Mouse (Mus musculus) heart, embryonic 16.5 days (tissue): Measurements from ENCODE around the gene Ren1. TPM values are rescaled to one million over a fixed set of nuclear protein-coding genes. Genes with fewer than 3 reads are reported as not detected.
A peak's percentile ranks its signal among the peaks of the same experiment; 100 is the strongest.

Experiments
- ATAC-seq: fragments of 200-750 bp; cut with Nextera tagmentation; replicated peaks from 2 replicates; pipeline ENCODE4 v1.8.0; 2017; ENCODE audit warnings: moderate number of reproducible peaks; ENCODE audit not compliant: insufficient read depth, low FRiP score; ENCODE audit errors: extremely low read depth
- H3K27ac ChIP-seq: fragments of 300-500 bp; sonication (generic); 2 replicates; pipeline ENCODE4 v1.5.1; 2014; ENCODE audit warnings: mild to moderate bottlenecking, low read length, control low read depth, moderate library complexity
- H3K27me3 ChIP-seq: fragments of 300-500 bp; sonication (generic); 2 replicates; pipeline ENCODE4 v1.6.1; 2014; ENCODE audit warnings: low read length, mixed read lengths; ENCODE audit not compliant: control insufficient read depth, insufficient read depth
- H3K36me3 ChIP-seq: fragments of 300-500 bp; sonication (generic); 2 replicates; pipeline ENCODE4 v1.6.1; 2014; ENCODE audit not compliant: control insufficient read depth, insufficient read depth
- H3K4me1 ChIP-seq: fragments of 300-500 bp; sonication (generic); 2 replicates; pipeline ENCODE4 v1.6.1; 2014; ENCODE audit warnings: low read length, mixed read lengths; ENCODE audit not compliant: control insufficient read depth, insufficient read depth
- H3K4me2 ChIP-seq: fragments of 300-500 bp; sonication (generic); 2 replicates; pipeline ENCODE4 v1.6.1; 2014; ENCODE audit warnings: low read depth, mild to moderate bottlenecking, control low read depth, low read length
- H3K4me3 ChIP-seq: fragments of 300-500 bp; sonication (generic); 2 replicates; pipeline ENCODE4 v1.5.1; 2014; ENCODE audit warnings: mild to moderate bottlenecking, control low read depth, low read length
- H3K9ac ChIP-seq: fragments of 300-500 bp; sonication (generic); 2 replicates; pipeline ENCODE4 v1.6.1; 2014; ENCODE audit warnings: low read length, control low read depth
- H3K9me3 ChIP-seq: fragments of 300-500 bp; sonication (generic); replicated peaks from 2 replicates; pipeline ENCODE4 v1.6.1; 2016; ENCODE audit warnings: low read length; ENCODE audit not compliant: control insufficient read depth
- WGBS: fragments of 180-500 bp; shearing (Covaris S2); extraction: QIAGEN DNeasy Blood & Tissue Kit; methylation state at CpG from one replicate; pipeline ENCODE4 v1.1.7; 2014; 5-methylcytosine and 5-hydroxymethylcytosine counted together
- polyA plus RNA-seq: library from polyadenylated mRNA; unstranded; fragments of >200 nt; fragmentation: Nextera tagmentation; extraction: Ambion mirVana; gene quantifications from 2 replicates; pipeline ENCODE4 v1.2.1, GENCODE M21; 2015

Ren1 gene
- polyA plus RNA-seq, 1 experiment from 2014 or later: 1.2 TPM

DNA sequence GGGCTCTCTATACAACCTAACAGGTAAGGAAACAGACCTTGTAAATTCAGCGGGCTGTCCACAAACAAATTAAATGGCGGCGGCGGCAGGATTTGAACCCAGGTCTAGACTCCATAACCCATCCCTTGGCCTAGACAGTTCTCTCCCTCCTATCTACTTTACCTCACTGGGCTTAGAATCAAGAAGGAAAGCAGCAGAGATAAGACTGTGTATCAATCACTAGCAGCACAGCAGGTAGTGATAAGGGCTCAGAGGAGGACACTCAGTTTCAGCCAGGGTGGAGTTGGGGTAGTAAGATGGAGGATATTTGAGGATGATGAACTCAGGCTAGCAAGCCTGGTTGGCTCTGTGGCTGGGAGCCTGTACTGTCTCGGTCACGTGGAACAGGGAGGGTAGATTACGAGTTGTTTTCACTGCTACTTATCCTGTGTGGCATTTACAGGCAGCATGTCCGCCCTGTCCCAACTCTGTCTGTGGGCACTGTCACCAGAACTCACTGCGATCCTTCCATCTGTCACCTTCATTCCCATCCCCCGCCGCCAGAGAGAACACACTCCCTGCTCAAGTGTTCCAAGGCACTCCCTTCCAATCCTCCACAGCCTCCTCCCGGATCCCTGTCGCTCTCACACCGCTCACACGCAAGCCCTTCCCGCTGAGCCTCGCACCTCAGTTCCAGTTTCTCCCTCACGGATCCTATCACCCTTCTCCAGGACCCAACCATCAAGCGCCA is 37.4 kb downstream of the Ren1 start:
- H3K4me2 ChIP-seq: no peak overlapping the region
- H3K4me1 ChIP-seq: 0 out of 2 replicates have a peak, but pooled peaks cover 4% of the 10 kb centered on the region
- H3K27me3 ChIP-seq: no peaks in the 10 kb centered on the region
- peaks cover 6% of the 10 kb centered on the region; the same call in 1 of the 2 replicates for H3K36me3 ChIP-seq
- no peak overlapping the region for H3K27ac ChIP-seq
- H3K9ac ChIP-seq: no peak overlapping the region
- H3K9me3 ChIP-seq: no peaks in the 10 kb centered on the region
- no peak for ATAC-seq
- no peak overlapping the region for H3K4me3 ChIP-seq
- WGBS: 42% methylated on average over 19 of the region's 19 CpGs

DNA sequence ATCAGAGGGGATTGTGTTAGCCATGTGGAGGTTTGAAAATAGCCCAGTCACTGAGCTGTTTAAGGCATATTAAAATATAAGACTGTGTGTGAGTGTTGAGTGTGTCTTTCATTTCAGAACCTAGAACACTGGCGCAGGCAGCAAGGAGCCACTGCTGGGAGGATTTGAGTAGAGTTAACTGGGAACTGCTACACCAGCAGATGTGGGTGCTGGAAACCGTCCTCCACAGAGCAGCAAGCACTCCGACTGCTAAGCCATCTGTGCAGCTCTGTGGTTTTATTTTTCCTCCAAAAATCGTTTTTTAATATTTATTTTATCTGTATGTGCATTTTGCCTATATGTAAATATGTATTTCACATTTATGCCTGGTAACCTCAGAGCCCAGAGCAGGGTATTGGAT is 44.4 kb downstream of the Ren1 start:
- Histone ChIP-seq H3K9me3 (no peaks in the 10 kb centered on the region), H3K36me3 (peaks cover 6% of the 10 kb centered on the region; the same call in 1 of the 2 replicates), H3K27me3 (no peaks in the 10 kb centered on the region), H3K4me1 (peaks cover 14% of the 10 kb centered on the region), H3K4me2 (no peak overlapping the region), H3K4me3 (no peak overlapping the region), H3K27ac (no peak overlapping the region), H3K9ac (no peak overlapping the region)
- ATAC-seq: no peak
- 70% methylated on average over 4 of the region's 4 CpGs for WGBS

- peaks cover 4% of the 10 kb centered on the region; the same call in 1 of the 2 replicates for H3K36me3 ChIP-seq
- H3K27ac ChIP-seq: no peak overlapping the region
- no peak overlapping the region for H3K9ac ChIP-seq
- 86% methylated on average over 5 of the region's 5 CpGs for WGBS
- peaks cover 19% of the 10 kb centered on the region for H3K4me1 ChIP-seq
- H3K4me2 ChIP-seq: no peak overlapping the region
- H3K4me3 ChIP-seq: no peak overlapping the region
- ATAC-seq: no peak
- H3K9me3 ChIP-seq: no peaks in the 10 kb centered on the region
- H3K27me3 ChIP-seq: no peaks in the 10 kb centered on the region
Measured at GRCm38 (mm10) chr1:133396693-133397092, 46.4 kb downstream of the Ren1 start.

- no peaks in the 10 kb centered on the region for H3K27me3 ChIP-seq
- H3K36me3 ChIP-seq: peaks cover under 1% of the 10 kb centered on the region; the same call in 1 of the 2 replicates
- WGBS: 76% methylated on average over 5 of the region's 5 CpGs
- peaks cover 19% of the 10 kb centered on the region for H3K4me1 ChIP-seq
- peak overlapping the region; percentile 77 for H3K27ac ChIP-seq
- H3K4me2 ChIP-seq: peak overlapping the region; percentile 37; the same call in 1 of the 2 replicates
- H3K9me3 ChIP-seq: no peaks in the 10 kb centered on the region
- H3K4me3 ChIP-seq: no peak overlapping the region
- ATAC-seq: no peak
- H3K9ac ChIP-seq: no peak overlapping the region
Measured at GRCm38 (mm10) chr1:133397094-133397482, 46.8 kb downstream of the Ren1 start.

GRCm38 (mm10) chr1:133397483-133398237 is 47.4 kb downstream of the Ren1 start:
- Histone ChIP-seq H3K27ac (peak overlapping the region; percentile 77), H3K9me3 (no peaks in the 10 kb centered on the region), H3K27me3 (no peaks in the 10 kb centered on the region), H3K4me1 (peaks cover 19% of the 10 kb centered on the region), H3K36me3 (no peaks in the 10 kb centered on the region; the same call in 1 of the 2 replicates), H3K9ac (peak overlapping the region; percentile 8; the same call in 1 of the 2 replicates), H3K4me3 (no peak overlapping the region), H3K4me2 (peak overlapping the region; percentile 37; the same call in 1 of the 2 replicates)
- 33% methylated on average over 17 of the region's 17 CpGs for WGBS
- ATAC-seq: peak; percentile 68

DNA sequence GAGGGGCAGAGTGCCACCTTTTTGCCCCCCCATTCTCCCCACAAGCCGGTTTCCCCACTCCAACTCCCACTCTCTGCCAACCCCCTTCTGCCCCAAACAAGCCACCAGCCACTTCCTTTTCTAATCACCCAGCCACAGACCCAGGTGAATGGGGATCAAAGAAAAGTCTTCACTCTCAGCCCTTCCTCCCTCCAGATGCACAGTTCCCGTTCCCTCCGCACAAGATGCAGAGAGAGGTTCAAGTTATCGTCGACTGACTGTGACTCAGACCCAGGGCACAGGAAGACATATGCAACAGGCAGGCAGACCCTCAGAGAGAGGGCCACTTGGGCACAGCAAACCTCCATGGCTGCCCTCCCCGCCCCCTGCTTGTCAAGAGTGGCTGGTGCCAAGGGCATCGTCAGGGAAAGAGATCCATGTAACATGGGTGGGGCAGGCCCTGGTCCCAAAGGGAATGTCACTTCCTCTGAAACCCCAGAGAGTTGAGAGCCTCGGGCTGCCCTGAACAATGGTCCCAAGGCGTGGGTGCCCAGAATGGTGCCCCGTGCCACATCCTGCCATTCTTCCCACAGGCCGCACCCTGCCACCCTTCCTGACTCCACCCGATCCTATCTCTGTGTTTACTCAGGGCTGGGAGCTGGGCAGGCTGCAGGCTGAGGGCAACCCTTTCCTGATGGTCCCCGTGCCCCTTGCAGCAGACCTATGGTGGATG is 49.9 kb downstream of the Ren1 start:
- no peak overlapping the region for H3K9ac ChIP-seq
- H3K4me1 ChIP-seq: peaks cover 19% of the 10 kb centered on the region
- H3K4me3 ChIP-seq: no peak overlapping the region
- WGBS: 51% methylated on average over 13 of the region's 13 CpGs
- no peaks in the 10 kb centered on the region for H3K9me3 ChIP-seq
- H3K27me3 ChIP-seq: no peaks in the 10 kb centered on the region
- no peak overlapping the region for H3K4me2 ChIP-seq
- no peaks in the 10 kb centered on the region for H3K36me3 ChIP-seq
- H3K27ac ChIP-seq: 0 out of 2 replicates have a peak overlapping the region, but pooled peaks have one; percentile 2
- ATAC-seq: no peak

- 72% methylated on average over 4 of the region's 4 CpGs for WGBS
- no peak overlapping the region for H3K9ac ChIP-seq
- ATAC-seq: no peak
Measured at GRCm38 (mm10) chr1:133404005-133404404, 53.7 kb downstream of the Ren1 start.

DNA sequence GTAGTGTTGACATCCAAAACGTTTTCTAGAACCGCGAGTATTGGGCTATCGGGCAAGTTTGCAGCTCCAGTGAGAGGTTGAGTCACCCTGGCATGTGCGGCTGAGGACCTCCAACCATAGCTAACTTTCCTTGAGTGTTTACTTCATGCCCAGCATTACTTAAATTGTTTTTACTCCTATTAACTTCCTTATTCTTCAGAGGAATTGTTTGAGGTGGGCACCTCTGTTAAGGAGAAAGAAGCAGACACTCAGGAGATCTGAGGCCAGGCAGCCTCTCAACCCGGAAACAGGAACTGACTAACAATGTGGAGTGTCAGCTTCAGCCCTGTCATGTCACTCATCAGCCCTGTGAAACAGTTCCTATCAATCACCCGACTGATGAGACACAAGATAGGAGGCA is 56.3 kb downstream of the Ren1 start:
- 60% methylated on average over 7 of the region's 7 CpGs for WGBS
- Histone ChIP-seq H3K27ac (no peak overlapping the region; the same call in 1 of the 2 replicates), H3K27me3 (no peaks in the 10 kb centered on the region), H3K9ac (no peak overlapping the region), H3K9me3 (no peaks in the 10 kb centered on the region), H3K4me3 (no peak overlapping the region), H3K36me3 (no peaks in the 10 kb centered on the region), H3K4me1 (no peaks in the 10 kb centered on the region), H3K4me2 (no peak overlapping the region)
- ATAC-seq: no peak

More at GRCm38 (mm10) chr1:133404005-133404404, 53.7 kb downstream of the Ren1 start:
- no peaks in the 10 kb centered on the region for H3K27me3 ChIP-seq
- no peak overlapping the region for H3K4me2 ChIP-seq
- H3K36me3 ChIP-seq: no peaks in the 10 kb centered on the region
- no peak overlapping the region for H3K4me3 ChIP-seq
- 0 out of 2 replicates have a peak, but pooled peaks cover 8% of the 10 kb centered on the region for H3K4me1 ChIP-seq
- no peak overlapping the region for H3K27ac ChIP-seq
- no peaks in the 10 kb centered on the region for H3K9me3 ChIP-seq
